Mouse (Mus musculus): ENCODE results near the gene Lap3. TPM values are rescaled to one million over a fixed set of nuclear protein-coding genes. Genes with fewer than 3 reads are reported as not detected.
A peak's percentile ranks its signal among the peaks of the same experiment; 100 is the strongest.

Lap3 gene
- polyA plus RNA-seq, 1 experiment from 2014 or later, result 78.2 TPM

DNA sequence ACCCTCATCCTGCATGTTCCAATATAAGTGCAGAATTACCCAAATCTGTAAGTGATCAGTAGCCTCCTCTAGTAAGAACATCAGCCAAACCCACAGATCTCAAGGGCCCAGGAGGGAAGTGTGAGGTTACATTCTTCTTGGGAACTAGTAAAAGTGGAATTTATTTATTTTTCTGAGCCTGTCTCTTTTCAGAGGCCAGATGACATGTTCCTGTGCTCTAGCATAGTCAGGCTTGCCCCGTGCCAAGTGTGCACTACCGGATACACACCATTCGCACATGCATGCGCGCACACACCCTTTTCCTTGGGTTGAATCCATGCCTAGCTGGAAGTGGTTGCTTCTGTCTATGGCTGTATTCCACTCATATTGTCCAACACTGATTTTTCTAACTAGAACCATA, 17.4 kb upstream of the Lap3 start:
- no peak overlapping the region for H3K4me3 ChIP-seq
- no peak overlapping the region for H3K27ac ChIP-seq
- ATAC-seq (ENCODE audit: low FRiP score, low read depth), result peak; percentile 34; the same call in 1 of the 2 replicates
- WGBS, result 83% methylated on average over 5 of the region's 5 CpGs
- no peaks in the 10 kb centered on the region for H3K36me3 ChIP-seq
- H3K4me1 ChIP-seq, result peaks cover 13% of the 10 kb centered on the region
- H3K9me3 ChIP-seq, result no peaks in the 10 kb centered on the region
- H3K4me2 ChIP-seq (replicated peaks), result no peak overlapping the region
- no peak overlapping the region for H3K9ac ChIP-seq
- no peaks in the 10 kb centered on the region for H3K27me3 ChIP-seq

DNA sequence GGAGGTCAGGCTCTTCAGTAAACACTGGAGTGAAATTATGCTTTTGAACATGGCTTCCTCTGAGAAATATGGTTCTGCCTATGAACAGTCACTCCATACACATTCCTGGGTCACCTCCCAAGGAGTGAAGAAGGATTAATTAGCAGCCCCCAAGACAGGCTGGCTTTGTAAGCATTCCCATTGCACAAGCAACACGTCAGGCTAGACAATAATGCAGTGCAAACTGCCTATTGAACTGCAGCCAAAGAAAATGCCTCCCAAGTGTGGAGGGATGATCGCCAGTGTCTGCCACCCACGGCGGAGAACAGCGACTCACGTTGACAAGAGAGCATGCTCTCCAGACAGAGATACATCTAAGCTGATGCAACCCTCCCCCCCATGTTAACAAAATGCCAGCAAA, 16.9 kb upstream of the Lap3 start:
- WGBS, result 61% methylated on average over 6 of the region's 6 CpGs
- Histone ChIP-seq H3K36me3 (no peaks in the 10 kb centered on the region), H3K9ac (no peak overlapping the region), H3K27me3 (no peaks in the 10 kb centered on the region), H3K4me1 (peaks cover 13% of the 10 kb centered on the region), H3K9me3 (no peaks in the 10 kb centered on the region), H3K4me2 (replicated peaks) (no peak overlapping the region), H3K4me3 (no peak overlapping the region), H3K27ac (no peak overlapping the region)
- ATAC-seq (ENCODE audit: low FRiP score, low read depth), result no peak

- H3K9me3 ChIP-seq, result no peaks in the 10 kb centered on the region
- H3K4me2 ChIP-seq (replicated peaks), result no peak overlapping the region
- no peak overlapping the region for H3K9ac ChIP-seq
- no peaks in the 10 kb centered on the region for H3K36me3 ChIP-seq
- H3K27ac ChIP-seq, result no peak overlapping the region
- WGBS, result 76% methylated on average over 7 of the region's 7 CpGs
- peaks cover 13% of the 10 kb centered on the region for H3K4me1 ChIP-seq
- H3K27me3 ChIP-seq, result no peaks in the 10 kb centered on the region
- no peak for ATAC-seq (ENCODE audit: low FRiP score, low read depth)
- H3K4me3 ChIP-seq, result no peak overlapping the region
Observed at GRCm38 (mm10) chr5:45477601-45478000, 15.6 kb upstream of the Lap3 start.

GRCm38 (mm10) chr5:45480066-45480465, 13.1 kb upstream of the Lap3 start:
- H3K4me2 ChIP-seq (replicated peaks), result no peak overlapping the region
- WGBS, result 92% methylated on average over 1 of the region's 1 CpGs

GRCm38 (mm10) chr5:45481125-45481524, 12.0 kb upstream of the Lap3 start:
- 88% methylated on average over 2 of the region's 2 CpGs for WGBS
- no peak for ATAC-seq (ENCODE audit: low FRiP score, low read depth)

More at GRCm38 (mm10) chr5:45480066-45480465, 13.1 kb upstream of the Lap3 start:
- H3K9ac ChIP-seq, result no peak overlapping the region
- no peaks in the 10 kb centered on the region for H3K36me3 ChIP-seq
- H3K4me1 ChIP-seq, result peaks cover 13% of the 10 kb centered on the region
- no peaks in the 10 kb centered on the region for H3K27me3 ChIP-seq
- H3K27ac ChIP-seq, result no peak overlapping the region
- no peak for ATAC-seq (ENCODE audit: low FRiP score, low read depth)
- no peak overlapping the region for H3K4me3 ChIP-seq
- no peaks in the 10 kb centered on the region for H3K9me3 ChIP-seq

GRCm38 (mm10) chr5:45482607-45483006, 10.6 kb upstream of the Lap3 start:
- H3K27me3 ChIP-seq, result no peaks in the 10 kb centered on the region
- no peaks in the 10 kb centered on the region for H3K9me3 ChIP-seq
- 77% methylated on average over 3 of the region's 3 CpGs for WGBS
- H3K4me3 ChIP-seq, result no peak overlapping the region
- H3K27ac ChIP-seq, result no peak overlapping the region
- no peak overlapping the region for H3K9ac ChIP-seq
- no peaks in the 10 kb centered on the region for H3K36me3 ChIP-seq
- no peak for ATAC-seq (ENCODE audit: low FRiP score, low read depth)
- no peaks in the 10 kb centered on the region for H3K4me1 ChIP-seq
- H3K4me2 ChIP-seq (replicated peaks), result no peak overlapping the region

More at GRCm38 (mm10) chr5:45481125-45481524, 12.0 kb upstream of the Lap3 start:
- Histone ChIP-seq H3K4me1 (peaks cover 5% of the 10 kb centered on the region), H3K4me3 (no peak overlapping the region), H3K27ac (no peak overlapping the region), H3K9ac (no peak overlapping the region), H3K27me3 (no peaks in the 10 kb centered on the region), H3K4me2 (replicated peaks) (no peak overlapping the region), H3K9me3 (no peaks in the 10 kb centered on the region), H3K36me3 (no peaks in the 10 kb centered on the region)

- 58% methylated on average over 1 of the region's 1 CpGs for WGBS
- H3K4me3 ChIP-seq, result no peak overlapping the region
- no peaks in the 10 kb centered on the region for H3K36me3 ChIP-seq
- no peak overlapping the region for H3K4me2 ChIP-seq (replicated peaks)
- no peak overlapping the region for H3K9ac ChIP-seq
- no peak overlapping the region for H3K27ac ChIP-seq
- no peaks in the 10 kb centered on the region for H3K9me3 ChIP-seq
- H3K4me1 ChIP-seq, result no peaks in the 10 kb centered on the region
- H3K27me3 ChIP-seq, result no peaks in the 10 kb centered on the region
- peak; percentile 57; the same call in 1 of the 2 replicates for ATAC-seq (ENCODE audit: low FRiP score, low read depth)
Observed at GRCm38 (mm10) chr5:45483654-45484053, 9.5 kb upstream of the Lap3 start.

DNA sequence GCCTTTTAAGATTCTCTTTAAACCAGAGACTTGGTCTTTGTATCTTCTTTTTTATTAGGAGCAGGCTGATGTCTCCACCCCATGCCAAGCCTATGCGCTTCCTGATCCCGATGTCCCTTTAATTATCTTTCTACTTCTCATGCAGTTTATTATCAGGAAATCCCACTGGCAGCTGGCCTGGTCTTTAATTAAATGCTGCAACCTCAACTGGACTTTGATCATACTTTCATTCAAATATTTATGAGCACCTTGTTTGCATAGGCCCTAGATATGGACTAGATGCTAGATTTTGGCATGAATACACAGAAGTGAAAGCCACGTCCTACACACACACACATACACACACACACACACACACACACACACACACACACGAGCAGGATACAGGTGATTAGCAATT, 1.4 kb upstream of the Lap3 start:
- Histone ChIP-seq H3K9ac (no peak overlapping the region), H3K4me3 (no peak overlapping the region), H3K9me3 (no peaks in the 10 kb centered on the region), H3K36me3 (peaks cover 18% of the 10 kb centered on the region), H3K4me1 (peaks cover 20% of the 10 kb centered on the region), H3K27me3 (no peaks in the 10 kb centered on the region), H3K4me2 (replicated peaks) (no peak overlapping the region), H3K27ac (no peak overlapping the region)
- ATAC-seq (ENCODE audit: low FRiP score, low read depth), result no peak
- 48% methylated on average over 4 of the region's 4 CpGs for WGBS

- H3K36me3 ChIP-seq, result peaks cover 42% of the 10 kb centered on the region
- H3K4me2 ChIP-seq (replicated peaks), result peak overlapping the region; percentile 82
- peaks cover 23% of the 10 kb centered on the region for H3K4me1 ChIP-seq
- peak overlapping the region; percentile 79 for H3K4me3 ChIP-seq
- ATAC-seq (ENCODE audit: low FRiP score, low read depth), result no peak
- WGBS, result 44% methylated on average over 9 of the region's 9 CpGs
- H3K9ac ChIP-seq, result peak overlapping the region; percentile 85
- no peak overlapping the region for H3K27ac ChIP-seq
- no peaks in the 10 kb centered on the region for H3K27me3 ChIP-seq
- no peaks in the 10 kb centered on the region for H3K9me3 ChIP-seq
Observed at GRCm38 (mm10) chr5:45494093-45494755, 1.1 kb downstream of the Lap3 start.

DNA sequence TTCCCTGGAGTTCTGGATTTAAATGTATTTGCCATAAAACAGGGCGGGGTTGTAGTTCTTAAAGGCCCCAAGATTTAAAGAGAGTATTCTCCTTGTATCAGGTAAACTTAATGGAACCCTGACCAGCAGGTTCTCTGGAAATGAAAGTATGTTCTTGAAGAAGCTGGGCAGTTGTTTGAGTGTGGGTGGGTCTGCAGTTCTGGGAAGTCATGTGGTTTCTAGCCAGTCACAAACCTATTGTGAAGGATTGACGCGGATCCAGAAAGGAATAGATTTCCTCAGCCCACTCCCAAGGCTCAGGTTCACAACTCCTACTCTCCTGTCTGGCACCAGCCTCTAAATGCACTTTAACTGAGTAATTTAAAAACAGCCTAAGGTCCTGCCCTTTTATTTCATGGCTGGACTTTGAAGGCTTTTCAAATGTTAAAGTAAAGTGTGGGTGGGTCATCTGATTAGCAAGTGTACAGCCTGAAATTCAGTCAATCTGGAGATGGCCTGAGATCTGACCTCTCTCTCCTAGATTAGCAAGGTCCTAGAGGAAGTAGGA, 2.3 kb downstream of the Lap3 start:
- Histone ChIP-seq H3K27me3 (no peaks in the 10 kb centered on the region), H3K27ac (no peak overlapping the region), H3K9me3 (no peaks in the 10 kb centered on the region), H3K4me1 (peaks cover 23% of the 10 kb centered on the region), H3K4me2 (replicated peaks) (0 out of 2 replicates have a peak overlapping the region, but pooled peaks have one; percentile 14), H3K4me3 (no peak overlapping the region), H3K9ac (0 out of 2 replicates have a peak overlapping the region, but pooled peaks have one; percentile 25), H3K36me3 (peaks cover 54% of the 10 kb centered on the region)
- WGBS, result 88% methylated on average over 3 of the region's 3 CpGs
- no peak for ATAC-seq (ENCODE audit: low FRiP score, low read depth)

DNA sequence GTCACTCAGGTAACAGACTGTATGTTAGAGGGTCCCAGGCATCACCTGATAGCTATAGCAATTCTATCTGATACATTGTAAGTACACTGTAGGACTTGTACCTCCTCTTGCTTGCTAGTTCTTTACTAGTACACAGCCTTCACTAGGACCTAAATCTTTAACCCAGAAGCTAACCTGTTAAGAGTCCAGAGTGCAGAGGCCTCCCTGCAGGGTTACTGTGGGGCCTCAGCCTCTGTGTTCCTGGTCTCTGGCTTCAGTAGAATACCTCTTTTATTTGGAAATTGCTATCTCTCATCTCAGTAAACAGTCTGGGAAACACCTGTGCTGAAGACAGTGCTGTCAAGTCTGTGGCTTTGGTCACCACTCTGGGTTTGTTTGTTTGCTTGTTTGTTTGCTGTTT, 2.9 kb downstream of the Lap3 start:
- Histone ChIP-seq H3K36me3 (peaks cover 58% of the 10 kb centered on the region), H3K9me3 (no peaks in the 10 kb centered on the region), H3K4me1 (peaks cover 23% of the 10 kb centered on the region), H3K4me3 (no peak overlapping the region), H3K27ac (no peak overlapping the region), H3K4me2 (replicated peaks) (no peak overlapping the region), H3K27me3 (no peaks in the 10 kb centered on the region), H3K9ac (no peak overlapping the region)
- ATAC-seq (ENCODE audit: low FRiP score, low read depth), result no peak

DNA sequence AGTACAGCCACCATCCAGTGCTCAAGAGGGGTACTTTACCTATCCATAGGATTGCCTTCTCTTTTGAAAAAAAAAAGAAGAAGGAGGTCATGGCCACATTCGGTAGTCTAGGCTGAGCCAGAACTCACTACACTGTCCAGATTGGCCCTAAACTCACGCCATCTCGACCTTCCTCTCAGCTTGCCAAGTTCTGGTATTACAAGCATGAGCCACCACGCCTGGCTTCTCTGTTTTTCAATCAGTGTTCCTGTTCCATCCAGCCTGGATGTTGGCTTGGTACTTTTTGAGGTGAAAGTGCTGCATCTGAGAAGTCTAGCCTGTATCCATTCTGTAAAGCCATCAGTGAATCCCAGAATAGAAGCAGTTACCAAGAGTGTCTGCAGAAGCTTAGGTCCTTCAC, 3.3 kb downstream of the Lap3 start:
- no peak for ATAC-seq (ENCODE audit: low FRiP score, low read depth)
- no peak overlapping the region for H3K4me2 ChIP-seq (replicated peaks)
- peaks cover 62% of the 10 kb centered on the region for H3K36me3 ChIP-seq
- H3K27me3 ChIP-seq, result no peaks in the 10 kb centered on the region
- H3K27ac ChIP-seq, result no peak overlapping the region
- H3K9ac ChIP-seq, result no peak overlapping the region; the same call in 1 of the 2 replicates
- H3K4me1 ChIP-seq, result peaks cover 23% of the 10 kb centered on the region
- no peaks in the 10 kb centered on the region for H3K9me3 ChIP-seq
- H3K4me3 ChIP-seq, result no peak overlapping the region
- WGBS, result 82% methylated on average over 4 of the region's 4 CpGs
